Mouse (Mus musculus) hindbrain, embryonic 13.5 days (tissue): ENCODE data around the gene Ppil6. TPM values are rescaled to one million over a fixed set of nuclear protein-coding genes. Genes with fewer than 3 reads are reported as not detected.
"Not testable (repeated sequence)": the region's sequence is repeated elsewhere in the genome, so short reads cannot be mapped to it uniquely, and the experiment has no call there.

Source experiments
- ATAC-seq: fragments of 200-750 bp; cut with Nextera tagmentation; 2 replicates; pipeline ENCODE4 v1.8.0; 2017; ENCODE audit warnings: moderate TSS enrichment; ENCODE audit not compliant: low FRiP score
- H3K27ac ChIP-seq: fragments of 300-500 bp; sonication (generic); 2 replicates; pipeline ENCODE4 v1.5.1; 2015; ENCODE audit warnings: inconsistent platforms, mild to moderate bottlenecking, moderate library complexity
- H3K27me3 ChIP-seq: fragments of 300-500 bp; sonication (generic); 2 replicates; pipeline ENCODE4 v1.6.1; 2015; ENCODE audit warnings: mild to moderate bottlenecking, inconsistent platforms
- H3K36me3 ChIP-seq: fragments of 300-500 bp; sonication (generic); 2 replicates; pipeline ENCODE4 v1.6.1; 2015; ENCODE audit warnings: mild to moderate bottlenecking, inconsistent platforms
- H3K4me1 ChIP-seq: fragments of 300-500 bp; sonication (generic); replicated peaks from 2 replicates; pipeline ENCODE4 v1.6.1; 2015; ENCODE audit warnings: inconsistent platforms
- H3K4me2 ChIP-seq: fragments of 300-500 bp; sonication (generic); 2 replicates; pipeline ENCODE4 v1.6.1; 2015; ENCODE audit warnings: inconsistent platforms, mild to moderate bottlenecking, moderate library complexity
- H3K4me3 ChIP-seq: fragments of 300-500 bp; sonication (generic); 2 replicates; pipeline ENCODE4 v1.5.1; 2015; ENCODE audit warnings: mild to moderate bottlenecking, inconsistent platforms
- H3K9ac ChIP-seq: fragments of 300-500 bp; sonication (generic); 2 replicates; pipeline ENCODE4 v1.6.1; 2015; ENCODE audit warnings: mild to moderate bottlenecking, inconsistent platforms
- H3K9me3 ChIP-seq: fragments of 300-500 bp; sonication (generic); 2 replicates; pipeline ENCODE4 v1.6.1; 2016; ENCODE audit warnings: inconsistent platforms
- WGBS: fragments of 180-500 bp; shearing (Covaris S2); methylation state at CpG from one replicate; pipeline ENCODE4 v1.1.7; 2015; 5-methylcytosine and 5-hydroxymethylcytosine counted together
- polyA plus RNA-seq: library from polyadenylated mRNA; unstranded; fragments of >200 nt; fragmentation: Nextera tagmentation; extraction: Ambion mirVana; gene quantifications from 2 replicates; pipeline ENCODE4 v1.2.1, GENCODE M21; 2015

Ppil6 gene
- polyA plus RNA-seq, 1 experiment from 2014 or later, result 4.6 TPM

DNA sequence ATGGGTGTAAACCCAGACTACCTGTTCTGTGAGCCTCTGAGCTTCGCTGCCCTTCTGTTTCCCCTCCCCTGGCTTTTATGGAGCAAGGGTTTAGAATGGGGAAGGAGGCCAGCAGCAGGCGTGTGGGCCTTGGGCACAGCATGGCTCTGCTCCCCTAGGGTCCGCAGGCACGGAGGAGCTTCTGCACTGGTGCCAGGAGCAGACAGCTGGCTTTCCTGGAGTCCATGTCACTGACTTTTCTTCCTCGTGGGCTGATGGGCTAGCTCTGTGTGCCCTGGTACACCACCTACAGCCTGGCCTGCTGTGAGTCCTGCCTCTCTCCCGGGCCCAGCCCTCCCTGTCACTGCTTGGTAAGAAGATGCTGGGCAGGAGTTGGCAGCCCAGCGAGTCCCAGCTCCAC is 7.8 kb upstream of the Ppil6 start:
- Histone ChIP-seq H3K9me3 (no peaks in the 10 kb centered on the region), H3K4me1 (peaks cover 13% of the 10 kb centered on the region), H3K36me3 (peaks cover 77% of the 10 kb centered on the region), H3K4me2 (no peak overlapping the region), H3K27me3 (no peaks in the 10 kb centered on the region), H3K27ac (no peak overlapping the region), H3K4me3 (no peak overlapping the region), H3K9ac (no peak overlapping the region)
- 79% methylated on average over 7 of the region's 7 CpGs for WGBS
- no peak for ATAC-seq

DNA sequence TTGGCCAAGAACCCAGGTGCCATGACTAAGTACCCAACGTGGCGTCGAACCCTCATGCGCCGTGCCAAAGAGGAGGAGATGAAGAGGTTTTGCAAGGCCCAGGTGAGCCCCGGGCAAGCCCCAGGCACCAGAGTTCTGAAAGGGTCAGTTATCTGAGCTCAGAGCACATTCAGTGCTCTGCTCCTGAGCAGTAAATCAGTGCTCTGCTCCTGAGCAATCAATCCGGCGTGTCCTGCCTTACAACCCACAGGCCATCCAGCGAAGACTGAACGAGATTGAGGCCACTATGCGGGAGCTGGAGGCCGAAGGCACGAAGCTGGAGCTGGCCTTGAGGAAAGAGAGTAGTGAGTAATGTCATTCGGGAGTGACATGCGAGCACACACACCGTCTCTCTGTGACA is 4.5 kb upstream of the Ppil6 start:
- H3K27ac ChIP-seq, result no peak overlapping the region
- 91% methylated on average over 16 of the region's 16 CpGs for WGBS
- ATAC-seq, result no peak

DNA sequence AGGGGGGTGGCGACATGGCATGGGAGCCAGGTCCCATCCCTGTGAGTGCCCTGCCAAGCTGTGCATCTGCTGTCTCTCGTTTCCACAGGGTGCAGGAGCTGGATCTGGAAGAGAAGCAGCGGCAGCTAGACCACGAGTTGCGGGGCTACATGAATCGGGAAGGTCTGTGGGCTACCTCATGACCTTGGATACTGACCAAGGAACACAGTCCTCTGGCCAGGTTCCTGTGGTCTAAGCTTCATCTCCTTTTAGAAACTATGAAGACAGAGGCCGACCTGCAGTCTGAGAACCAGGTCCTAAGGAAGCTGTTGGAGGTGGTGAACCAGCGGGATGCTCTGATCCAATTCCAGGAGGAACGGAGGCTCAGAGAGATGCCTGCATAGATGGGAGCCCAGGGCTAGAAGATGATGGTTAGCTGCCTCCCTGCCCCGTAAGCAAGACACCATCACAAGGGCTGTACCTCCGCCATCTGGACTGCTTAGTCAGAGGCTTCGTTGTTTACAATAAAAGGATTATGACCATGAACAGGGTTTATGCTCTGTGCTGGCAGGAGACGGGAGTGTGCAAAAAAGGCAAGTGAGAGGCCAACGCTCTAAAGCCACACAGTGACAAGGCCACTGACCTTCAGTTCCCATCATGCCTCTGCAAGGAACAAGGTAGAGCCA is 3.6 kb upstream of the Ppil6 start:
- H3K9ac ChIP-seq, result no peak overlapping the region
- peaks cover 64% of the 10 kb centered on the region for H3K36me3 ChIP-seq
- 0 out of 2 replicates have a peak, but pooled peaks cover 4% of the 10 kb centered on the region for H3K27me3 ChIP-seq
- no peak overlapping the region for H3K4me2 ChIP-seq
- no peak for ATAC-seq
- no peak overlapping the region for H3K27ac ChIP-seq
- WGBS, result 87% methylated on average over 14 of the region's 14 CpGs
- H3K9me3 ChIP-seq, result no peaks in the 10 kb centered on the region
- H3K4me3 ChIP-seq, result no peak overlapping the region
- H3K4me1 ChIP-seq, result peaks cover 26% of the 10 kb centered on the region

More for the DNA sequence above, 4.5 kb upstream of the Ppil6 start:
- Histone ChIP-seq H3K4me3 (no peak overlapping the region), H3K4me2 (no peak overlapping the region), H3K9me3 (no peaks in the 10 kb centered on the region), H3K27me3 (0 out of 2 replicates have a peak, but pooled peaks cover 4% of the 10 kb centered on the region), H3K4me1 (peaks cover 23% of the 10 kb centered on the region), H3K9ac (no peak overlapping the region), H3K36me3 (peaks cover 66% of the 10 kb centered on the region)

DNA sequence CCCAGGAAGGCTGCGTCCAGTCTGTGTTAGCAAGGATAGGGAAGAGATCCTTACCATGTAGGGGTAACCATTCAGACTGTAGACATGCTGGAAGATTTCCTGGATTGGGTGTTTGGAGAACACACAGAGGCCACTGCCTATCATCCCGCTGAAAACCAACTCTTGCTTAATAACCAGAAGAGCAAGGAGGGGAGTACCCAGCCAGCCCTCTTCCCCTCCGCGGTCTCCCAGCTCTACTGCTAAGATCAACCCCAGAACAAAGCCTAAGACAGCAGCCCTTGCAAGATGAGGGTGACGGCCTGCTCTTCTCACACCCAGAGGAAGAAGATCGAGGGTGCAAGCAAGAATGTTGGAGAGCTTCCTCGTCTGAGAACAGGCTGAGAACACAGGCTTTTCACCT is 1.4 kb upstream of the Ppil6 start:
- Histone ChIP-seq H3K9me3 (no peaks in the 10 kb centered on the region), H3K4me3 (peak overlapping the region; percentile 68), H3K36me3 (peaks cover 42% of the 10 kb centered on the region), H3K4me2 (peak overlapping the region; percentile 98), H3K27ac (no peak overlapping the region), H3K9ac (peak overlapping the region; percentile 78; the same call in 1 of the 2 replicates), H3K4me1 (peaks cover 26% of the 10 kb centered on the region), H3K27me3 (0 out of 2 replicates have a peak, but pooled peaks cover 4% of the 10 kb centered on the region)
- 54% methylated on average over 7 of the region's 7 CpGs for WGBS
- ATAC-seq, result no peak

DNA sequence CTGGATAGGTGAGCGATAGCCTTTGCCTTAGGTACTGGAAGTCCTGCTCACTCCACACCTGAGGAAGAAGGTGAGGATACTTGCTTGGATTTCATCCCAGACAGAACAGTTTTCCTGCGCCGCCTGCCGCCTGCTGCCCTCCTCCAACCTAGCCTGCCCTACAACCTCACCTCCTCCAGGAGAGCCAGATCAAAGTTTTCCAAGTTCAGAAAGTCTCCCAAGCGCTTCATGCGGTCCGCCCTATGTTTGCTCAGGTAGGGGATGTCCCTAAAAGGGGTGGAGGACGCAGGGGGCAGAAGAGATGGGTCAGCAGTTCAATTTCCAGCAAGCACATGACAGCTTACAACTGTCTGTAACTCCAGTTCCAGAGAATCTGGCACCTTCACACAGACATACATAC is 945 bp upstream of the Ppil6 start:
- H3K27ac ChIP-seq, result no peak overlapping the region
- 0 out of 2 replicates have a peak, but pooled peaks cover 4% of the 10 kb centered on the region for H3K27me3 ChIP-seq
- H3K4me3 ChIP-seq, result peak overlapping the region; percentile 68
- peak overlapping the region; percentile 78 for H3K9ac ChIP-seq
- H3K36me3 ChIP-seq, result peaks cover 37% of the 10 kb centered on the region
- H3K4me1 ChIP-seq, result peaks cover 26% of the 10 kb centered on the region
- peak overlapping the region; percentile 98 for H3K4me2 ChIP-seq
- no peaks in the 10 kb centered on the region for H3K9me3 ChIP-seq
- 37% methylated on average over 8 of the region's 8 CpGs for WGBS
- ATAC-seq, result no peak

DNA sequence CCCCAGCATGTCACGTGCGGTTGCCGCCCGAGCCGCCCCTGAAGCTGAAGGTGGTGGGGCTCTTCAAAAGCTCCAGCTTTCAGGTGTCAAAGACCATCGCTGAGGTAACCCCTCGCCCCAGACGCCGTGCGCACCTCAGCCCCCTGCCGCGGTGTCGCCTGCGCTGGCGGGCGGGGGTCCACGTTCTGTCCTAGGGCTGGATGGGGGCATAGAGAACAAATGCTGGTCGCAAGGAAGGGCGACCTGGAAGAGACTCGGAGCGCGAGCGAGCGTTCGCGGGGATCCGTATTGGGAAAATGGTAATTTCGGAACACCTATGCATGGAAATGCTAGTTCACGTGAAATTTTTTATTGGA is 257 bp downstream of the Ppil6 start:
- peaks cover 26% of the 10 kb centered on the region for H3K4me1 ChIP-seq
- H3K36me3 ChIP-seq, result peaks cover 25% of the 10 kb centered on the region
- peak; percentile 77 for ATAC-seq
- peak overlapping the region; percentile 68 for H3K4me3 ChIP-seq
- WGBS, result under 1% methylated on average over 29 of the region's 29 CpGs
- H3K27me3 ChIP-seq, result 0 out of 2 replicates have a peak, but pooled peaks cover 4% of the 10 kb centered on the region
- H3K4me2 ChIP-seq, result peak overlapping the region; percentile 98
- no peaks in the 10 kb centered on the region for H3K9me3 ChIP-seq
- peak overlapping the region; percentile 58; the same call in 1 of the 2 replicates for H3K27ac ChIP-seq
- peak overlapping the region; percentile 78 for H3K9ac ChIP-seq

DNA sequence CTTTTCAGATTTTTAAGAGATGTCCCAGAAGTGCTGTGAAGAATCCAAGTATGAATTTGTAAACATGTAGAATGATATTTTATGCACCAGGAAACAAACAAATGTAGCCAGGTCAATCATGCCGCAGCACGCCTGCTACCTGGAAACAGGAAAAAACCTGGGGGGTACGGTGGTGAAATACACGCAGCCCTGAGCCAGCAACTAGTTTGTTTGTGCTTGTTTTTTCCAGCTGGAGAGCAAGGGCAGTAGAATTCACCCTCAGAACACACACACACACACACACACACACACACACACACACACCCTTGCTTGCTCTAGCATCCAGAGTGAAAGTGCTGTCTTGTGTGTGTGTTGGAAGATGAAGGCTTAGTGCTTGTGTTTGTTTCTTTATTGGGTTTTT is 872 bp downstream of the Ppil6 start:
- Histone ChIP-seq H3K4me1 (peaks cover 26% of the 10 kb centered on the region), H3K36me3 (peaks cover 19% of the 10 kb centered on the region), H3K4me2 (peak overlapping the region; percentile 98), H3K4me3 (peak overlapping the region; percentile 68; the same call in 1 of the 2 replicates), H3K9ac (no peak overlapping the region), H3K27ac (no peak overlapping the region), H3K9me3 (no peaks in the 10 kb centered on the region), H3K27me3 (0 out of 2 replicates have a peak, but pooled peaks cover 4% of the 10 kb centered on the region)
- no peak for ATAC-seq
- WGBS, result 51% methylated on average over 4 of the region's 4 CpGs

DNA sequence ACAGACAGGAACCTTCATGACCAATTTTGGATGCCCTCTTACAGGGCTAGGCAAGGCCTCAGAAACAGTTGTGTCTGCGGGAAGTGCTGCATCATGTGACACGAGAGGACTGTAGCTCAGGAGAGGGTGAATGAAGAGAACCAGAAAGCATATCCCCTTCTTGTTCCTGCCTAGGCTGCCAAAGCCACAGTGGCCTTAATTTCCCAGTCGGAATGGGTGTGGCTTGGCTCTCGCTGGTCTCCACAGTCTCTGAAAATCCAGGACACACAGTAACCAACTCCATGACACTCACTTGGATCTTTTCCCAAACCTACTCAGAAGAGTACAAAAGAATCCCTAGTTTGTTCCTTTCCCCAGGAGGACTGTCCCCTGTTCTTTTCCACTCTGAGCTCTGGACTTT is 10.7 kb downstream of the Ppil6 start:
- ATAC-seq, result no peak
- Histone ChIP-seq H3K27ac (no peak overlapping the region), H3K9ac (no peak overlapping the region), H3K4me3 (no peak overlapping the region), H3K4me2 (no peak overlapping the region), H3K9me3 (no peaks in the 10 kb centered on the region), H3K4me1 (0 out of 2 replicates have a peak, but pooled peaks cover 3% of the 10 kb centered on the region), H3K36me3 (no peaks in the 10 kb centered on the region), H3K27me3 (no peaks in the 10 kb centered on the region)
- WGBS, result 69% methylated on average over 4 of the region's 4 CpGs

DNA sequence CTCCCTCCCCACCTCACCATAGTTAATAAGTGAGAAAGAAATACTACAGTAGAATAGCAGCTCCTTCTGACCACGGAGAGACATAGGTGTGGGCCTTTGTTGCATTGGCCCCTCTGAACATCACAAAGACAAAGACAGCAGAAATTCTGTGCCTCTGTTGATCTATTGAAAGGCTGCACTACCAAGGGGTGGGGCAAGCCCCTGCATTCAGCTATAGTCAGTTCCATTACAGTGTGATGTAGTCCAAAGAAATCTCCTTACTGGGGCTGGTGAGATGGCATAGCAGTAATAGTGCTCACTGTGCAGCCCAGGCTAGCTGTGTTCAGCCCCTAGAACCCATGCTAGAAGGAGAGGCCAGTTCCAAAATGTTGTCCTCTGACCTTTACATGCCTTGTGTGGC is 14.8 kb downstream of the Ppil6 start:
- Histone ChIP-seq H3K4me2 (no peak overlapping the region), H3K4me1 (0 out of 2 replicates have a peak, but pooled peaks cover 3% of the 10 kb centered on the region), H3K27me3 (no peaks in the 10 kb centered on the region), H3K9me3 (no peaks in the 10 kb centered on the region), H3K27ac (no peak overlapping the region), H3K9ac (no peak overlapping the region), H3K4me3 (no peak overlapping the region), H3K36me3 (no peaks in the 10 kb centered on the region)
- WGBS, result 100% methylated on average over 1 of the region's 1 CpGs
- no peak for ATAC-seq

DNA sequence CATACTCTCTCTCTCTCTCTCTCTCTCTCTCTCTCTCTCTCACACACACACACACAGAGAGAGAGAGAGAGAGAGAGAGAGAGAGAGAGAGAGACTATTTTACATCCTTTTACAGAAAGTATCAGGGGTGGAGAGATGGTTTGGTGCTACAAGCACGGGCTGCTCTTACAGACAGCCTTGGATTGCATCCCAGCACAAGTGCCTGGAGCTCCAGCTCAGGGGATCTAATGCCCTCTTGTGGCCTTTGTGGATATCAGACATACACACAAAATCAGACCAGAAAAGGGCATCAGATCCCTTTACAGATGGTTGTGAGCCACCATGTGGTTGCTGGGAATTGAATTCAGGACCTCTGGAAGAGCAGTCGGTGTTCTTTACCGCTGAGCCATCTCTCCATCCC is 15.2 kb downstream of the Ppil6 start:
- not testable (repeated sequence) for H3K9ac ChIP-seq, H3K4me3 ChIP-seq, H3K9me3 ChIP-seq, H3K36me3 ChIP-seq, H3K4me1 ChIP-seq, H3K4me2 ChIP-seq, H3K27ac ChIP-seq, H3K27me3 ChIP-seq
- 4% methylated on average over 3 of the region's 3 CpGs for WGBS
- peak; percentile 63; the same call in 1 of the 2 replicates for ATAC-seq

DNA sequence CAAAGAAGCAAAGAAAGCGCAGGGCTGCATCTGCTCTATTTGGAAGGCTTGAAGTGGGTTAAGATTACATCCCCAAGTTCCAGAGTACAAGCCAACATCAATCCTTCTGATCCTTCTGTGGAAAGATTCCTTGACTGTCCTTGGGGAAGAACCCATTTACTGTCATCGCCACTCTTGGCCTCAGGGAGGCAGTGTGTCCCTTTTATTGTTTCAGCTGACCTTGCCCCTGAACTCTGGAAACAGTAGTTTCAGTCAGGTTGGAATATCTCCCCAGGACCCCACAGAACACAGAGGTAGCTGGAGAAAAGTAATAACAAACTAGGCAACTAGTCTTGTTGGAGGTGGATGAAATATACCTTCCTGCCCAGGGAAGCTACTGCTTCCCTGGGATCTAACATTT is 18.9 kb downstream of the Ppil6 start:
- WGBS, result 44% methylated on average over 2 of the region's 2 CpGs
- no peaks in the 10 kb centered on the region for H3K36me3 ChIP-seq
- H3K27ac ChIP-seq, result no peak overlapping the region
- no peak overlapping the region for H3K4me3 ChIP-seq
- H3K4me1 ChIP-seq, result 0 out of 2 replicates have a peak, but pooled peaks cover 3% of the 10 kb centered on the region
- H3K27me3 ChIP-seq, result no peaks in the 10 kb centered on the region
- H3K4me2 ChIP-seq, result no peak overlapping the region
- no peaks in the 10 kb centered on the region for H3K9me3 ChIP-seq
- no peak for ATAC-seq
- H3K9ac ChIP-seq, result no peak overlapping the region

DNA sequence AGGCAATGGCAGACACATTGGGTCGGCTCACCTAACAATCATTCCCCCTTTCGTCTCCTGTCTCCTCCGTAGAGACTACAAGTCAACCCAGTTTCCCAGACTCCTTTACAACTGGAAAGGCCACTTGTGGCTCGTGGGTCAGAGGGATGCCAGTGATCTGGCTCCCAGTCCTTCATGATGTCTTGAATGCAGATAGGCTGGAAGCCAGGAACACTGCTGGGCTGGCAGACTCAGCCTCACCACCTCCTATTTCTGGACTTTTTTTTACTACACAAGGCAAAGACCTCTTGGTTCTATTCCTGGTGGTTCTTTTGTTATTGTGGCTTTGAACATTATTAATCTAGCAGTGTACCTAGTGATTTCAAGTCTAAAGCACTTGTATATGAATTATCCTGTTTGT is 24.1 kb downstream of the Ppil6 start:
- no peak overlapping the region for H3K27ac ChIP-seq
- H3K4me1 ChIP-seq, result no peaks in the 10 kb centered on the region
- no peaks in the 10 kb centered on the region for H3K27me3 ChIP-seq
- H3K9me3 ChIP-seq, result no peaks in the 10 kb centered on the region
- no peaks in the 10 kb centered on the region for H3K36me3 ChIP-seq
- no peak overlapping the region for H3K9ac ChIP-seq
- 82% methylated on average over 4 of the region's 4 CpGs for WGBS
- H3K4me3 ChIP-seq, result no peak overlapping the region
- H3K4me2 ChIP-seq, result no peak overlapping the region
- ATAC-seq, result no peak

DNA sequence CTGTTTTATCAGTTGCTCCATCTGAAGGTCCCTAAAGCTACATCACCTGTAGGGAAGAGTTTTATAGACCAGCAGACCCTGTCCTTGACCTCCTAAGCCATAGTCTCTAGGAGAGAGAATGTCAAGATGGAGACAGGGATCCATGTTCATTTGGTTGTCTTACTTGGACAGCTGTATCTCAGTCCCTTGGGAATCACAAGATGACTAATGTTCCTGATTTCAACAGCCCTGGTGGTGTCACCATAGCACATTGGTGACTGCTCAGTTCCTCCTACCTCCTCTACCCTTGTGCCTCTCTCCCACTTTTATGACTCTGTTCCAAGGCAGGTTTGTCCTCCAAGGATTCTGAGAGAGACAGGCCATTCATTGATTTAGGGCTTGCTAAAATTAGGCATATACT is 24.7 kb downstream of the Ppil6 start:
- H3K9me3 ChIP-seq, result no peaks in the 10 kb centered on the region

More for the DNA sequence above, 24.7 kb downstream of the Ppil6 start:
- Histone ChIP-seq H3K36me3 (no peaks in the 10 kb centered on the region), H3K4me1 (no peaks in the 10 kb centered on the region), H3K4me2 (no peak overlapping the region), H3K4me3 (no peak overlapping the region), H3K27ac (no peak overlapping the region), H3K27me3 (no peaks in the 10 kb centered on the region), H3K9ac (no peak overlapping the region)
- no peak for ATAC-seq
